Mouse (Mus musculus) lung, embryonic 14.5 days (tissue): Measurements from ENCODE around the gene Rpl37. TPM values are rescaled to one million over a fixed set of nuclear protein-coding genes. Genes with fewer than 3 reads are reported as not detected.
"Not testable (repeated sequence)": the region's sequence is repeated elsewhere in the genome, so short reads cannot be mapped to it uniquely, and the experiment has no call there.

Experiments
- ATAC-seq: fragments of 200-750 bp; cut with Nextera tagmentation; 2 replicates; pipeline ENCODE4 v1.8.0; 2017; ENCODE audit warnings: mild to moderate bottlenecking, moderate TSS enrichment, moderate library complexity; ENCODE audit not compliant: insufficient read depth
- DNase-seq: peaks from one replicate; pipeline ENCODE4 v3.0.0-alpha.2; 2015
- H3K27ac ChIP-seq: fragments of 300-500 bp; sonication (generic); 2 replicates; pipeline ENCODE4 v1.5.1; 2014; ENCODE audit warnings: low read depth, mild to moderate bottlenecking, moderate library complexity
- H3K27me3 ChIP-seq: fragments of 300-500 bp; sonication (generic); 2 replicates; pipeline ENCODE4 v1.6.1; 2014; ENCODE audit warnings: low read length, control low read depth; ENCODE audit not compliant: insufficient read depth
- H3K36me3 ChIP-seq: fragments of 300-500 bp; sonication (generic); 2 replicates; pipeline ENCODE4 v1.6.1; 2014; ENCODE audit warnings: control low read depth; ENCODE audit not compliant: insufficient read depth
- H3K4me1 ChIP-seq: fragments of 300-500 bp; sonication (generic); 2 replicates; pipeline ENCODE4 v1.6.1; 2014; ENCODE audit warnings: antibody characterized with exemption, control low read depth; ENCODE audit not compliant: insufficient read depth
- H3K4me2 ChIP-seq: fragments of 300-500 bp; sonication (generic); 2 replicates; pipeline ENCODE4 v1.6.1; 2014; ENCODE audit warnings: mild to moderate bottlenecking
- H3K4me3 ChIP-seq: fragments of 300-500 bp; sonication (generic); 2 replicates; pipeline ENCODE4 v1.5.1; 2014; ENCODE audit warnings: low read depth, low read length
- H3K9ac ChIP-seq: fragments of 300-500 bp; sonication (generic); 2 replicates; pipeline ENCODE4 v1.6.1; 2014
- H3K9me3 ChIP-seq: fragments of 300-500 bp; sonication (generic); 2 replicates; pipeline ENCODE4 v1.6.1; 2016; ENCODE audit warnings: low read depth, low read length, control low read depth
- CTCF ChIP-seq: IDR thresholded peaks from 2 replicates; pipeline ENCODE4 v1.5.1; 2016; ENCODE audit warnings: antibody characterized with exemption, low read depth
- WGBS: fragments of 180-500 bp; shearing (Covaris S2); extraction: QIAGEN DNeasy Blood & Tissue Kit; methylation state at CpG from one replicate; pipeline ENCODE4 v1.1.7; 2014; 5-methylcytosine and 5-hydroxymethylcytosine counted together
- polyA plus RNA-seq: library from polyadenylated mRNA; unstranded; fragments of >200 nt; fragmentation: Nextera tagmentation; extraction: Ambion mirVana; gene quantifications from 2 replicates; pipeline ENCODE4 v1.2.1, GENCODE M21; 2014

Rpl37 gene
- polyA plus RNA-seq, 1 experiment from 2014 or later: 683 TPM

DNA sequence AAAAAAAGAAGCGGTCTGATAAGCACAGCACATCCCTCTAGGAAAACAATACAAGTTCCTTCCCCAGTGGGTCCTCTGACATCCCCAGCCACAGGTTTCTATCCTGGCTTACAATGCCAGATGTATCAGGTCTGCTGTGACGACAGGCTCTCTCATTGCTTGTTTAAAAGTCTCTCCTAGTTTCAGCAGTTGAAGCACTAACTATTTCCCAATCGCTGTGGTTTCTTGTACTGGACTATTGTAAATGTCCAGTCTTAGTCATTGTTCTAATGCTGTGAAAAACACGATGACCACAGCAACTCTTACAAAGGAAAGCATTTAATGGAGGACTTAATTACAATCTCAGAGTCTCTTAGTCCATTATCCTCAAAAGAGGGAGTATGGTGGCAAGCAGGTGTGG is 10.0 kb downstream of the Rpl37 start:
- Histone ChIP-seq H3K27ac (no peak overlapping the region), H3K9me3 (no peaks in the 10 kb centered on the region), H3K27me3 (no peaks in the 10 kb centered on the region), H3K4me1 (no peaks in the 10 kb centered on the region), H3K36me3 (peaks cover 27% of the 10 kb centered on the region), H3K4me3 (no peak overlapping the region), H3K9ac (no peak overlapping the region), H3K4me2 (no peak overlapping the region)
- 68% methylated on average over 4 of the region's 4 CpGs for WGBS
- no peak for DNase-seq
- ATAC-seq: no peak
- TF ChIP-seq CTCF: no peak

- no peak for TF ChIP-seq CTCF
- no peak for ATAC-seq
- no peak overlapping the region for H3K27ac ChIP-seq
- H3K4me3 ChIP-seq: no peak overlapping the region
- 79% methylated on average over 2 of the region's 2 CpGs for WGBS
- no peak overlapping the region for H3K4me2 ChIP-seq
- no peaks in the 10 kb centered on the region for H3K27me3 ChIP-seq
- H3K36me3 ChIP-seq: peaks cover 20% of the 10 kb centered on the region
- H3K9ac ChIP-seq: no peak overlapping the region
- no peak for DNase-seq
- H3K9me3 ChIP-seq: no peaks in the 10 kb centered on the region
- no peaks in the 10 kb centered on the region for H3K4me1 ChIP-seq
These were observed 11.0 kb downstream of the Rpl37 start for GRCm38 (mm10) chr15:5127487-5127886.

GRCm38 (mm10) chr15:5128176-5128940 is 11.9 kb downstream of the Rpl37 start:
- Histone ChIP-seq H3K9me3 (no peaks in the 10 kb centered on the region), H3K4me2 (no peak overlapping the region), H3K27ac (no peak overlapping the region), H3K4me3 (no peak overlapping the region), H3K27me3 (no peaks in the 10 kb centered on the region), H3K36me3 (peaks cover 12% of the 10 kb centered on the region; the same call in 1 of the 2 replicates), H3K4me1 (no peaks in the 10 kb centered on the region), H3K9ac (no peak overlapping the region)
- TF ChIP-seq CTCF: no peak
- DNase-seq: no peak
- no peak for ATAC-seq
- WGBS: 43% methylated on average over 5 of the region's 5 CpGs

- 84% methylated on average over 12 of the region's 12 CpGs for WGBS
- no peak overlapping the region for H3K27ac ChIP-seq
- H3K9me3 ChIP-seq: no peaks in the 10 kb centered on the region
These were observed 12.8 kb downstream of the Rpl37 start for GRCm38 (mm10) chr15:5129111-5129805.

GRCm38 (mm10) chr15:5130887-5131668 is 14.6 kb downstream of the Rpl37 start:
- not testable (repeated sequence) for ATAC-seq, H3K9ac ChIP-seq, H3K27ac ChIP-seq, H3K9me3 ChIP-seq, H3K27me3 ChIP-seq, DNase-seq, H3K36me3 ChIP-seq, H3K4me3 ChIP-seq, H3K4me2 ChIP-seq, H3K4me1 ChIP-seq
- WGBS: 71% methylated on average over 14 of the region's 14 CpGs

More at GRCm38 (mm10) chr15:5129111-5129805, 12.8 kb downstream of the Rpl37 start:
- TF ChIP-seq CTCF: no peak
- no peaks in the 10 kb centered on the region for H3K4me1 ChIP-seq
- no peak overlapping the region for H3K9ac ChIP-seq
- no peak for ATAC-seq
- no peak for DNase-seq
- no peak overlapping the region for H3K4me2 ChIP-seq
- H3K27me3 ChIP-seq: no peaks in the 10 kb centered on the region
- H3K4me3 ChIP-seq: no peak overlapping the region
- peaks cover 9% of the 10 kb centered on the region; the same call in 1 of the 2 replicates for H3K36me3 ChIP-seq

GRCm38 (mm10) chr15:5133301-5133700 is 16.9 kb downstream of the Rpl37 start:
- no peak overlapping the region for H3K4me3 ChIP-seq
- no peak overlapping the region for H3K9ac ChIP-seq
- WGBS: 73% methylated on average over 3 of the region's 3 CpGs
- ATAC-seq (no peak), DNase-seq (no peak)
- H3K36me3 ChIP-seq: no peaks in the 10 kb centered on the region
- no peaks in the 10 kb centered on the region for H3K27me3 ChIP-seq
- H3K4me2 ChIP-seq: no peak overlapping the region
- H3K4me1 ChIP-seq: no peaks in the 10 kb centered on the region
- no peak for TF ChIP-seq CTCF
- no peak overlapping the region for H3K27ac ChIP-seq
- no peaks in the 10 kb centered on the region for H3K9me3 ChIP-seq

DNA sequence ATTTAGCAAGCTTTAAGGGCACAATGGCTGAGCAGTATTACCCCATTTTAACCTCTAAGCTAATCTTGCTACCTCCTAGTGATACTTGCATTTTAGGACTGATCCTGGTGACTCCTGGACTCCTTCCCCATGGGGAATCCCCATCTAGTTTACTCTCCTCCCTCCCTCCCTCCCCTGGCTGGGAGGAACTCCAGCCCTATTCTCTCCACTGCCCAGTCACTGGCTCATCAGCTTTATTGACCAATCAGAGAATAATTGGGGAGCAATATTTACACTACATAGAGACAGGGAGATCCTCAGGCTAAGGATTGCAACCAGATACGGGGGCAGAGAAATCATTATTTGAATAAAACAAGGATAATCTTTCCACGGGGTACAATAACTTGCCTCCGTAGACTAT is 17.7 kb downstream of the Rpl37 start:
- Histone ChIP-seq H3K4me1 (no peaks in the 10 kb centered on the region), H3K27me3 (no peaks in the 10 kb centered on the region), H3K36me3 (no peaks in the 10 kb centered on the region), H3K9me3 (no peaks in the 10 kb centered on the region), H3K4me3 (no peak overlapping the region), H3K27ac (no peak overlapping the region), H3K4me2 (no peak overlapping the region), H3K9ac (no peak overlapping the region)
- WGBS: 70% methylated on average over 3 of the region's 3 CpGs
- no peak for TF ChIP-seq CTCF
- no peak for DNase-seq
- ATAC-seq: no peak
